Mouse (Mus musculus) small intestine, adult 2 months (tissue): Measurements from ENCODE around the gene Eml3. TPM values are rescaled to one million over a fixed set of nuclear protein-coding genes. Genes with fewer than 3 reads are reported as not detected.
A peak's percentile ranks its signal among the peaks of the same experiment; 100 is the strongest.

Experiments used
- H3K27ac ChIP-seq: fragments of 200-500 bp; 2 replicates; pipeline ENCODE4 v1.5.1; 2012; ENCODE audit warnings: low read depth, low read length, control low read depth, inconsistent platforms; ENCODE audit not compliant: insufficient read depth
- H3K27me3 ChIP-seq: fragments of 200-500 bp; 2 replicates; pipeline ENCODE4 v1.6.1; 2012; ENCODE audit warnings: mild to moderate bottlenecking, moderate library complexity, low read length, inconsistent platforms; ENCODE audit not compliant: control insufficient read depth, insufficient read depth
- H3K36me3 ChIP-seq: fragments of 200-500 bp; 2 replicates; pipeline ENCODE4 v1.6.1; 2012; ENCODE audit warnings: mild to moderate bottlenecking, low read length, control low read depth, inconsistent platforms; ENCODE audit not compliant: control insufficient read depth, insufficient read depth
- H3K4me1 ChIP-seq: fragments of 200-500 bp; 2 replicates; pipeline ENCODE4 v1.6.1; 2012; ENCODE audit warnings: low read length, inconsistent platforms, mixed read lengths; ENCODE audit not compliant: control insufficient read depth, insufficient read depth, insufficient read length
- H3K4me3 ChIP-seq: fragments of 200-500 bp; 2 replicates; pipeline ENCODE4 v1.5.1; 2012; ENCODE audit warnings: low read depth, mild to moderate bottlenecking, control low read depth, inconsistent platforms, low read length, moderate library complexity
- CTCF ChIP-seq: fragments of 200-500 bp; IDR thresholded peaks from 2 replicates; pipeline ENCODE4 v1.5.1; 2012; ENCODE audit warnings: low read depth, mild to moderate bottlenecking, control low read depth, inconsistent platforms, low read length, moderate library complexity, mixed read lengths; ENCODE audit not compliant: insufficient replicate concordance, insufficient read length; ENCODE audit errors: extremely low read depth
- POLR2A ChIP-seq: fragments of 200-500 bp; IDR thresholded peaks from 2 replicates; pipeline ENCODE4 v1.6.1; 2012; ENCODE audit warnings: low read depth, mild to moderate bottlenecking, control low read depth, inconsistent platforms, low read length, moderate library complexity
- WGBS: fragments of 180-500 bp; shearing (Covaris S2); methylation state at CpG from one replicate; pipeline ENCODE4 v1.1.7; 2018; 5-methylcytosine and 5-hydroxymethylcytosine counted together
- polyA plus RNA-seq: library from polyadenylated mRNA; depleted of rRNA; stranded (reverse); fragments of >200 nt; gene quantifications from 2 replicates; pipeline ENCODE4 v1.2.3, GENCODE M21; 2012

Eml3 gene
- polyA plus RNA-seq, 1 experiment = 32.2 TPM

GRCm38 (mm10) chr19:8930771-8931170, 1.4 kb downstream of the Eml3 start:
- peaks cover 15% of the 10 kb centered on the region; the same call in 1 of the 2 replicates for H3K36me3 ChIP-seq
- TF ChIP-seq CTCF (no peak), POLR2A (no peak)
- H3K27ac ChIP-seq = no peak overlapping the region
- peak overlapping the region; percentile 95; the same call in 1 of the 2 replicates for H3K4me3 ChIP-seq
- 83% methylated on average over 7 of the region's 7 CpGs for WGBS
- H3K4me1 ChIP-seq = peaks cover 9% of the 10 kb centered on the region
- no peaks in the 10 kb centered on the region for H3K27me3 ChIP-seq

- H3K27ac ChIP-seq = no peak overlapping the region
- peaks cover 30% of the 10 kb centered on the region for H3K36me3 ChIP-seq
- H3K4me3 ChIP-seq = no peak overlapping the region
- TF ChIP-seq CTCF (no peak), POLR2A (no peak)
- H3K27me3 ChIP-seq = no peaks in the 10 kb centered on the region
- H3K4me1 ChIP-seq = peaks cover 7% of the 10 kb centered on the region; the same call in 1 of the 2 replicates
- WGBS = 52% methylated on average over 2 of the region's 2 CpGs
Measured at GRCm38 (mm10) chr19:8936736-8937135, 7.4 kb downstream of the Eml3 start.

- no peaks in the 10 kb centered on the region for H3K27me3 ChIP-seq
- TF ChIP-seq CTCF (no peak), POLR2A (no peak)
- no peak overlapping the region for H3K27ac ChIP-seq
- H3K4me1 ChIP-seq = peaks cover 22% of the 10 kb centered on the region
- H3K36me3 ChIP-seq = peaks cover 28% of the 10 kb centered on the region
- no peak overlapping the region for H3K4me3 ChIP-seq
- 84% methylated on average over 15 of the region's 15 CpGs for WGBS
Measured at GRCm38 (mm10) chr19:8940526-8941133, 11.3 kb downstream of the Eml3 start.

GRCm38 (mm10) chr19:8941136-8941514, 11.8 kb downstream of the Eml3 start:
- peak overlapping the region; percentile 97 for H3K4me3 ChIP-seq
- TF ChIP-seq CTCF = no peak
- no peak for TF ChIP-seq POLR2A
- peaks cover 33% of the 10 kb centered on the region for H3K36me3 ChIP-seq
- peak overlapping the region; percentile 4; the same call in 1 of the 2 replicates for H3K27ac ChIP-seq
- WGBS = 52% methylated on average over 10 of the region's 10 CpGs
- H3K4me1 ChIP-seq = peaks cover 22% of the 10 kb centered on the region
- H3K27me3 ChIP-seq = no peaks in the 10 kb centered on the region

- Histone ChIP-seq H3K4me1 (peaks cover 22% of the 10 kb centered on the region), H3K36me3 (peaks cover 33% of the 10 kb centered on the region), H3K27me3 (no peaks in the 10 kb centered on the region), H3K27ac (peak within 1 kb of the TSS; percentile 99), H3K4me3 (peak within 1 kb of the TSS; percentile 97)
- TF ChIP-seq POLR2A (peak; percentile 74), CTCF (no peak)
- WGBS = under 1% methylated on average over 64 of the region's 64 CpGs
Measured at GRCm38 (mm10) chr19:8941515-8942217, 12.3 kb downstream of the Eml3 start, which contains the start of gene Mta2. Mta2 (plus strand) TSS chr19:8941875.

- Histone ChIP-seq H3K36me3 (peaks cover 33% of the 10 kb centered on the region), H3K4me3 (peak overlapping the region; percentile 97), H3K4me1 (peaks cover 18% of the 10 kb centered on the region), H3K27ac (peak overlapping the region; percentile 99), H3K27me3 (no peaks in the 10 kb centered on the region)
- TF ChIP-seq POLR2A (no peak), CTCF (no peak)
- WGBS = under 1% methylated on average over 46 of the region's 46 CpGs
Measured at GRCm38 (mm10) chr19:8942276-8942964, 13.1 kb downstream of the Eml3 start.

GRCm38 (mm10) chr19:8943047-8943446, 13.7 kb downstream of the Eml3 start:
- TF ChIP-seq CTCF = no peak
- no peak for TF ChIP-seq POLR2A
- no peak overlapping the region; the same call in 1 of the 2 replicates for H3K27ac ChIP-seq
- 30% methylated on average over 2 of the region's 2 CpGs for WGBS
- peaks cover 38% of the 10 kb centered on the region for H3K36me3 ChIP-seq
- H3K4me3 ChIP-seq = peak overlapping the region; percentile 97; the same call in 1 of the 2 replicates
- no peaks in the 10 kb centered on the region for H3K27me3 ChIP-seq
- H3K4me1 ChIP-seq = peaks cover 18% of the 10 kb centered on the region
